Mouse (Mus musculus) heart, embryonic 10.5 days (tissue): ENCODE data around the gene Adra1b. TPM values are rescaled to one million over a fixed set of nuclear protein-coding genes. Genes with fewer than 3 reads are reported as not detected.
A peak's percentile ranks its signal among the peaks of the same experiment; 100 is the strongest.

ENCODE experiments used
- DNase-seq: peaks from one replicate; pipeline ENCODE4 v3.0.0-alpha.2; 2017; ENCODE audit warnings: low spot score
- H3K27ac ChIP-seq: fragments of 300-500 bp; sonication (generic); 2 replicates; pipeline ENCODE4 v1.5.1; 2016; ENCODE audit warnings: mild to moderate bottlenecking
- H3K27me3 ChIP-seq: fragments of 300-500 bp; sonication (generic); 2 replicates; pipeline ENCODE4 v1.6.1; 2016; ENCODE audit warnings: mild to moderate bottlenecking; ENCODE audit not compliant: poor library complexity, insufficient read depth, severe bottlenecking
- H3K36me3 ChIP-seq: fragments of 300-500 bp; sonication (generic); 2 replicates; pipeline ENCODE4 v1.6.1; 2016; ENCODE audit warnings: mild to moderate bottlenecking, moderate library complexity
- H3K4me1 ChIP-seq: fragments of 300-500 bp; sonication (generic); 2 replicates; pipeline ENCODE4 v1.6.1; 2016; ENCODE audit warnings: mild to moderate bottlenecking
- H3K4me3 ChIP-seq: fragments of 300-500 bp; sonication (generic); 2 replicates; pipeline ENCODE4 v1.5.1; 2016; ENCODE audit warnings: mild to moderate bottlenecking, moderate library complexity
- H3K9me3 ChIP-seq: fragments of 300-500 bp; sonication (generic); 2 replicates; pipeline ENCODE4 v1.6.1; 2016; ENCODE audit warnings: mild to moderate bottlenecking, moderate library complexity
- WGBS: fragments of 180-500 bp; shearing (Covaris S2); methylation state at CpG from one replicate; pipeline ENCODE4 v1.1.7; 2016; 5-methylcytosine and 5-hydroxymethylcytosine counted together
- polyA plus RNA-seq: library from polyadenylated mRNA; unstranded; fragments of >200 nt; fragmentation: Nextera tagmentation; extraction: Ambion mirVana; gene quantifications from 2 replicates; pipeline ENCODE4 v1.2.1, GENCODE M21; 2016

Adra1b gene
- polyA plus RNA-seq, 1 experiment from 2014 or later = 3.2 TPM

GRCm38 (mm10) chr11:43779551-43779950 lies 121.5 kb downstream of the Adra1b start:
- Histone ChIP-seq H3K27me3 (peaks cover 20% of the 10 kb centered on the region), H3K27ac (no peak overlapping the region), H3K36me3 (no peaks in the 10 kb centered on the region), H3K4me3 (no peak overlapping the region), H3K4me1 (peaks cover 19% of the 10 kb centered on the region), H3K9me3 (no peaks in the 10 kb centered on the region)
- WGBS = 61% methylated on average over 5 of the region's 5 CpGs
- DNase-seq = no peak

GRCm38 (mm10) chr11:43776324-43776694 lies 124.7 kb downstream of the Adra1b start:
- peak overlapping the region; percentile 62 for H3K4me3 ChIP-seq
- H3K27me3 ChIP-seq = peaks cover 32% of the 10 kb centered on the region
- no peaks in the 10 kb centered on the region for H3K9me3 ChIP-seq
- no peak for DNase-seq
- 23% methylated on average over 8 of the region's 8 CpGs for WGBS
- H3K27ac ChIP-seq = peak overlapping the region; percentile 50
- no peaks in the 10 kb centered on the region for H3K36me3 ChIP-seq
- H3K4me1 ChIP-seq = peaks cover 16% of the 10 kb centered on the region

GRCm38 (mm10) chr11:43775469-43776323 lies 125.3 kb downstream of the Adra1b start:
- 13% methylated on average over 63 of the region's 63 CpGs for WGBS
- Histone ChIP-seq H3K27ac (peak overlapping the region; percentile 50), H3K27me3 (peaks cover 32% of the 10 kb centered on the region), H3K36me3 (no peaks in the 10 kb centered on the region), H3K4me3 (peak overlapping the region; percentile 62), H3K4me1 (peaks cover 16% of the 10 kb centered on the region), H3K9me3 (no peaks in the 10 kb centered on the region)
- DNase-seq = peak; percentile 83

- Histone ChIP-seq H3K4me1 (peaks cover 16% of the 10 kb centered on the region), H3K4me3 (no peak overlapping the region), H3K27me3 (peaks cover 32% of the 10 kb centered on the region), H3K9me3 (no peaks in the 10 kb centered on the region), H3K27ac (no peak overlapping the region), H3K36me3 (no peaks in the 10 kb centered on the region)
- 36% methylated on average over 5 of the region's 5 CpGs for WGBS
- no peak for DNase-seq
Observed at GRCm38 (mm10) chr11:43773725-43774124, 127.3 kb downstream of the Adra1b start.

GRCm38 (mm10) chr11:43770110-43770509 lies 130.9 kb downstream of the Adra1b start:
- H3K9me3 ChIP-seq = no peaks in the 10 kb centered on the region
- H3K4me3 ChIP-seq = no peak overlapping the region
- no peaks in the 10 kb centered on the region for H3K36me3 ChIP-seq
- H3K4me1 ChIP-seq = peaks cover 5% of the 10 kb centered on the region
- WGBS = 77% methylated on average over 4 of the region's 4 CpGs
- H3K27ac ChIP-seq = no peak overlapping the region
- peaks cover 21% of the 10 kb centered on the region for H3K27me3 ChIP-seq
- no peak for DNase-seq

- Histone ChIP-seq H3K27ac (no peak overlapping the region), H3K4me3 (no peak overlapping the region), H3K9me3 (no peaks in the 10 kb centered on the region), H3K36me3 (no peaks in the 10 kb centered on the region), H3K27me3 (0 out of 2 replicates have a peak, but pooled peaks cover 10% of the 10 kb centered on the region), H3K4me1 (no peaks in the 10 kb centered on the region)
- WGBS = 62% methylated on average over 11 of the region's 11 CpGs
- DNase-seq = no peak
Observed at GRCm38 (mm10) chr11:43767749-43768148, 133.3 kb downstream of the Adra1b start.

GRCm38 (mm10) chr11:43766922-43767648 lies 133.9 kb downstream of the Adra1b start:
- Histone ChIP-seq H3K4me1 (no peaks in the 10 kb centered on the region), H3K27me3 (0 out of 2 replicates have a peak, but pooled peaks cover 10% of the 10 kb centered on the region), H3K36me3 (no peaks in the 10 kb centered on the region), H3K27ac (no peak overlapping the region), H3K4me3 (peak overlapping the region; percentile 62), H3K9me3 (no peaks in the 10 kb centered on the region)
- WGBS = 7% methylated on average over 37 of the region's 37 CpGs
- peak; percentile 91 for DNase-seq

GRCm38 (mm10) chr11:43758436-43758835 lies 142.6 kb downstream of the Adra1b start:
- Histone ChIP-seq H3K4me3 (no peak overlapping the region), H3K9me3 (no peaks in the 10 kb centered on the region), H3K36me3 (no peaks in the 10 kb centered on the region), H3K27me3 (0 out of 2 replicates have a peak, but pooled peaks cover 7% of the 10 kb centered on the region), H3K4me1 (no peaks in the 10 kb centered on the region), H3K27ac (no peak overlapping the region)
- 63% methylated on average over 2 of the region's 2 CpGs for WGBS
- no peak for DNase-seq

GRCm38 (mm10) chr11:43755411-43755810 lies 145.6 kb downstream of the Adra1b start:
- 63% methylated on average over 5 of the region's 5 CpGs for WGBS
- Histone ChIP-seq H3K27ac (no peak overlapping the region), H3K4me3 (no peak overlapping the region), H3K36me3 (no peaks in the 10 kb centered on the region), H3K9me3 (no peaks in the 10 kb centered on the region), H3K27me3 (0 out of 2 replicates have a peak, but pooled peaks cover 7% of the 10 kb centered on the region), H3K4me1 (no peaks in the 10 kb centered on the region)
- DNase-seq = no peak

- Histone ChIP-seq H3K36me3 (no peaks in the 10 kb centered on the region), H3K27ac (no peak overlapping the region), H3K4me1 (no peaks in the 10 kb centered on the region), H3K9me3 (no peaks in the 10 kb centered on the region), H3K27me3 (0 out of 2 replicates have a peak, but pooled peaks cover 7% of the 10 kb centered on the region), H3K4me3 (no peak overlapping the region)
- DNase-seq = no peak
- 58% methylated on average over 1 of the region's 1 CpGs for WGBS
Observed at GRCm38 (mm10) chr11:43754568-43754967, 146.4 kb downstream of the Adra1b start.

GRCm38 (mm10) chr11:43751542-43751941 lies 149.5 kb downstream of the Adra1b start:
- Histone ChIP-seq H3K4me3 (no peak overlapping the region), H3K9me3 (no peaks in the 10 kb centered on the region), H3K36me3 (no peaks in the 10 kb centered on the region), H3K27ac (no peak overlapping the region), H3K4me1 (peaks cover 7% of the 10 kb centered on the region; the same call in 1 of the 2 replicates), H3K27me3 (0 out of 2 replicates have a peak, but pooled peaks cover 7% of the 10 kb centered on the region)
- WGBS = 62% methylated on average over 2 of the region's 2 CpGs
- no peak for DNase-seq

- no peaks in the 10 kb centered on the region for H3K9me3 ChIP-seq
- DNase-seq = peak; percentile 99
- peaks cover 10% of the 10 kb centered on the region; the same call in 1 of the 2 replicates for H3K4me1 ChIP-seq
- peaks cover 24% of the 10 kb centered on the region for H3K36me3 ChIP-seq
- peak within 1 kb of the TSS; percentile 87 for H3K27ac ChIP-seq
- no peaks in the 10 kb centered on the region for H3K27me3 ChIP-seq
- 3% methylated on average over 47 of the region's 47 CpGs for WGBS
- H3K4me3 ChIP-seq = peak within 1 kb of the TSS; percentile 85
Observed at GRCm38 (mm10) chr11:43747233-43748226, 153.5 kb downstream of the Adra1b start, which contains the start of gene Ttc1. TSS of gene Ttc1 (minus strand) at chr11:43748008.
